Mouse (Mus musculus): ENCODE data around the gene Cd22. TPM values are rescaled to one million over a fixed set of nuclear protein-coding genes. Genes with fewer than 3 reads are reported as not detected.
"Not testable (repeated sequence)": the region's sequence is repeated elsewhere in the genome, so short reads cannot be mapped to it uniquely, and the experiment has no call there.

The Cd22 gene
- total and polyA plus RNA-seq, 2 experiments from 2014 or later = not detected

- no peaks in the 10 kb centered on the region for H3K9me3 ChIP-seq (ENCODE audit: low read length)
- no peak for TF ChIP-seq CTCF (IDR thresholded peaks at IDR 0.05; ENCODE audit: low read depth)
- no peaks in the 10 kb centered on the region for H3K27me3 ChIP-seq (ENCODE audit: insufficient read depth, low read length)
- H3K27ac ChIP-seq (ENCODE audit: low read depth, low read length) = no peak overlapping the region
- H3K4me3 ChIP-seq (ENCODE audit: low read depth, low read length) = no peak overlapping the region
- 42% methylated on average over 3 of the region's 3 CpGs for WGBS
- H3K4me2 ChIP-seq (ENCODE audit: low read depth) = no peak overlapping the region
- no peaks in the 10 kb centered on the region for H3K4me1 ChIP-seq (ENCODE audit: insufficient read depth)
- ATAC-seq (no peak), DNase-seq (no peak)
- H3K36me3 ChIP-seq (ENCODE audit: insufficient read depth) = no peaks in the 10 kb centered on the region
- no peak overlapping the region for H3K9ac ChIP-seq
Observed at GRCm38 (mm10) chr7:30840306-30840705, 39.8 kb downstream of the Cd22 start.

GRCm38 (mm10) chr7:30837277-30837676 is 42.9 kb downstream of the Cd22 start:
- Histone ChIP-seq H3K27ac (ENCODE audit: low read depth, low read length) (no peak overlapping the region), H3K4me1 (ENCODE audit: insufficient read depth) (no peaks in the 10 kb centered on the region), H3K4me2 (ENCODE audit: low read depth) (no peak overlapping the region), H3K36me3 (ENCODE audit: insufficient read depth) (no peaks in the 10 kb centered on the region), H3K9ac (no peak overlapping the region), H3K4me3 (ENCODE audit: low read depth, low read length) (no peak overlapping the region), H3K27me3 (ENCODE audit: insufficient read depth, low read length) (no peaks in the 10 kb centered on the region), H3K9me3 (ENCODE audit: low read length) (no peaks in the 10 kb centered on the region)
- DNase-seq (no peak), ATAC-seq (no peak)
- TF ChIP-seq CTCF (IDR thresholded peaks at IDR 0.05; ENCODE audit: low read depth) = no peak

- H3K4me1 ChIP-seq (ENCODE audit: insufficient read depth); ATAC-seq; DNase-seq; H3K27ac ChIP-seq (ENCODE audit: low read depth, low read length); H3K4me3 ChIP-seq (ENCODE audit: low read depth, low read length); H3K9ac ChIP-seq; H3K4me2 ChIP-seq (ENCODE audit: low read depth); H3K9me3 ChIP-seq (ENCODE audit: low read length); H3K36me3 ChIP-seq (ENCODE audit: insufficient read depth); H3K27me3 ChIP-seq (ENCODE audit: insufficient read depth, low read length): not testable (repeated sequence)
- WGBS = 64% methylated on average over 7 of the region's 11 CpGs
Observed at GRCm38 (mm10) chr7:30832684-30833083, 47.5 kb downstream of the Cd22 start.

GRCm38 (mm10) chr7:30832261-30832660 is 47.9 kb downstream of the Cd22 start:
- Histone ChIP-seq H3K9ac (no peak overlapping the region), H3K4me1 (ENCODE audit: insufficient read depth) (no peaks in the 10 kb centered on the region), H3K36me3 (ENCODE audit: insufficient read depth) (no peaks in the 10 kb centered on the region), H3K27ac (ENCODE audit: low read depth, low read length) (no peak overlapping the region), H3K27me3 (ENCODE audit: insufficient read depth, low read length) (no peaks in the 10 kb centered on the region), H3K4me2 (ENCODE audit: low read depth) (no peak overlapping the region), H3K4me3 (ENCODE audit: low read depth, low read length) (no peak overlapping the region), H3K9me3 (ENCODE audit: low read length) (no peaks in the 10 kb centered on the region)
- no peak for ATAC-seq
- WGBS = 74% methylated on average over 12 of the region's 17 CpGs
- no peak for DNase-seq
- no peak for TF ChIP-seq CTCF (IDR thresholded peaks at IDR 0.05; ENCODE audit: low read depth)

- no peak overlapping the region for H3K4me3 ChIP-seq (ENCODE audit: low read depth, low read length)
- H3K9me3 ChIP-seq (ENCODE audit: low read length) = no peaks in the 10 kb centered on the region
- 69% methylated on average over 3 of the region's 3 CpGs for WGBS
- H3K4me2 ChIP-seq (ENCODE audit: low read depth) = no peak overlapping the region
- no peaks in the 10 kb centered on the region for H3K4me1 ChIP-seq (ENCODE audit: insufficient read depth)
- no peaks in the 10 kb centered on the region for H3K36me3 ChIP-seq (ENCODE audit: insufficient read depth)
- no peak overlapping the region for H3K27ac ChIP-seq (ENCODE audit: low read depth, low read length)
- H3K27me3 ChIP-seq (ENCODE audit: insufficient read depth, low read length) = no peaks in the 10 kb centered on the region
- H3K9ac ChIP-seq = no peak overlapping the region
- DNase-seq = no peak
- ATAC-seq = no peak
- TF ChIP-seq CTCF (IDR thresholded peaks at IDR 0.05; ENCODE audit: low read depth) = no peak
Observed at GRCm38 (mm10) chr7:30829428-30829827, 50.7 kb downstream of the Cd22 start.

- H3K27ac ChIP-seq (ENCODE audit: low read depth, low read length); ATAC-seq; H3K36me3 ChIP-seq (ENCODE audit: insufficient read depth); H3K9ac ChIP-seq; H3K4me1 ChIP-seq (ENCODE audit: insufficient read depth); DNase-seq; H3K9me3 ChIP-seq (ENCODE audit: low read length); H3K4me2 ChIP-seq (ENCODE audit: low read depth); H3K27me3 ChIP-seq (ENCODE audit: insufficient read depth, low read length); H3K4me3 ChIP-seq (ENCODE audit: low read depth, low read length): not testable (repeated sequence)
Observed at GRCm38 (mm10) chr7:30828871-30829270, 51.3 kb downstream of the Cd22 start.

- Histone ChIP-seq H3K9me3 (ENCODE audit: low read length) (no peaks in the 10 kb centered on the region), H3K4me2 (ENCODE audit: low read depth) (no peak overlapping the region), H3K4me1 (ENCODE audit: insufficient read depth) (no peaks in the 10 kb centered on the region), H3K27me3 (ENCODE audit: insufficient read depth, low read length) (no peaks in the 10 kb centered on the region), H3K9ac (no peak overlapping the region), H3K27ac (ENCODE audit: low read depth, low read length) (no peak overlapping the region), H3K36me3 (ENCODE audit: insufficient read depth) (no peaks in the 10 kb centered on the region), H3K4me3 (ENCODE audit: low read depth, low read length) (no peak overlapping the region)
- WGBS = 91% methylated on average over 10 of the region's 10 CpGs
- no peak for ATAC-seq
- DNase-seq = no peak
- TF ChIP-seq CTCF (IDR thresholded peaks at IDR 0.05; ENCODE audit: low read depth) = no peak
Observed at GRCm38 (mm10) chr7:30826660-30827059, 53.5 kb downstream of the Cd22 start.

GRCm38 (mm10) chr7:30824306-30824705 is 55.8 kb downstream of the Cd22 start:
- H3K36me3 ChIP-seq (ENCODE audit: insufficient read depth) = no peaks in the 10 kb centered on the region
- no peak overlapping the region for H3K9ac ChIP-seq
- H3K4me2 ChIP-seq (ENCODE audit: low read depth) = no peak overlapping the region
- H3K27ac ChIP-seq (ENCODE audit: low read depth, low read length) = no peak overlapping the region
- H3K4me3 ChIP-seq (ENCODE audit: low read depth, low read length) = no peak overlapping the region
- H3K4me1 ChIP-seq (ENCODE audit: insufficient read depth) = no peaks in the 10 kb centered on the region
- H3K9me3 ChIP-seq (ENCODE audit: low read length) = no peaks in the 10 kb centered on the region
- ATAC-seq (no peak), DNase-seq (no peak)
- H3K27me3 ChIP-seq (ENCODE audit: insufficient read depth, low read length) = no peaks in the 10 kb centered on the region
- TF ChIP-seq CTCF (IDR thresholded peaks at IDR 0.05; ENCODE audit: low read depth) = no peak
- 94% methylated on average over 3 of the region's 3 CpGs for WGBS
